Mouse (Mus musculus): ENCODE data around the gene Aurkaip1. TPM values are rescaled to one million over a fixed set of nuclear protein-coding genes. Genes with fewer than 3 reads are reported as not detected.
"Not testable (repeated sequence)": the region's sequence is repeated elsewhere in the genome, so short reads cannot be mapped to it uniquely, and the experiment has no call there.

The Aurkaip1 gene
- 132 and 141 TPM in 2 replicates for polyA plus RNA-seq (2014; fragmentation: Nextera tagmentation; extraction: Ambion mirVana)

DNA sequence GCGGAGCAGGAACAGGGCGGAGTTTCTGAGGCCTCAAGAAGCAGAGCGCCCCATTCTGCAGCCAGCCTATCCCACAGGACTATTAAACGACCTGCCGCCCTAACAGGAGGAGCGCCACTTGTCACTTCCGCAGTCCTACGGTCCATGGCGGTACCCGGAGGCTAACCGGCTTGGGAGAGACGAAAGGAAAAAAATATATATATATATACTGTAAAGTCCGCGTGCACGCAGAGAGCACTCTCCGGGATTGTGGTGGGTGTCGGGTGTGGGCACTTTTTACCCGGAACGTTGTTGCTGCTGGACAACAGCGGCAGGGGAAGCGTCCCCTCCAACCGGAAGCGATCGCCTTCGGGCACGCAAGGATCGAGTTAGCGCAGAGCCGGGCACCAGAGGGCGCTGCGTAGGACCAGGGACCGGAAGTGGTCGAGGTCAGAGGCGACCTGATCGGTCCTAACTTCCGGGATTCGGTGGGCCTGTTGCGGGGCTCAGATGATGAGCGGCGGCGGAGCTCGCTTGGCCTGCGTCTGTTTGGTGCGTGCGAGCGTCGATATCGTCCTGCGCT lies at the start of gene Aurkaip1:
Gene Aurkaip1 (plus strand): TSS at position 68 of the 562 bp plus-strand sequence.
- peak; percentile 94 for ATAC-seq (replicated peaks; ENCODE audit: low FRiP score)
- Histone ChIP-seq H3K4me1 (replicated peaks; ENCODE audit: control insufficient read depth, insufficient read depth, low read length) (peaks cover 12% of the 10 kb centered on the region), H3K27me3 (ENCODE audit: control insufficient read depth, insufficient read depth, low read length) (no peaks in the 10 kb centered on the region), H3K4me3 (ENCODE audit: low read depth, low read length) (peak within 1 kb of the TSS; percentile 87), H3K9me3 (ENCODE audit: control insufficient read depth, low read length) (no peaks in the 10 kb centered on the region), H3K36me3 (ENCODE audit: control insufficient read depth, insufficient read depth, low read length) (peaks cover 4% of the 10 kb centered on the region; the same call in 1 of the 2 replicates), H3K27ac (ENCODE audit: low read depth, low read length) (peak within 1 kb of the TSS; percentile 79), H3K4me2 (ENCODE audit: low read depth, low read length, severe bottlenecking) (peak within 1 kb of the TSS; percentile 97), H3K9ac (ENCODE audit: low read length) (peak within 1 kb of the TSS; percentile 88)
- under 1% methylated on average over 49 of the region's 49 CpGs for WGBS
- peak; percentile 98 for DNase-seq (ENCODE audit: low spot score)

DNA sequence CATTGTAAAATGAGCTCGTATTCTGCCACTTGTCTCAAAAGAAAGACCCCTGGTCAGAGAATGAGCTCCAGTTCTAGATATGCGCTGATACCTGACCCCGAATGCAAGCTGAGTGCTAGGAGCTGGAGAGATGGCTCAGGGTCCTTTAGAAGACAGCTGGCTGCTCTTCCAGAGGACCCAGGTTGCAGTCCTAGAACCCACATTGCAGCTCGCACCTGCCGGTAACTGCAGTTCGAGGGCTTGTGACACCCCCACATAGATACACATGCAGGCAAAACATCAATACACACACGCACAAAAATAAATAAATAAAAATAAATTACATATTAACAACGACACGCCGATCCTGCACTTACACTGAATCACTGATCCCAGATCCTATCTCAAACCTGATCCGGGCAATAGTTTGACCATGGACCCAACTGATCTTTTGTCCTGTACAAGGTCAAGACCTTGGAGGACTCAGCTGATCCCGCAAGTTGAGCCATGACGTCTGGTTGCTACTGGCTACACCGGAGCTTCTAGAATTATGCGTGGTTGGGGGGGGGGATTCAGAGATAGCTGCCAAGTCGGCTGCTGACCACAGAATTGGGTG lies 47.5 kb upstream of the Aurkaip1 start:
- Histone ChIP-seq H3K4me2 (ENCODE audit: low read depth, low read length, severe bottlenecking) (peak overlapping the region; percentile 78), H3K9me3 (ENCODE audit: control insufficient read depth, low read length) (no peaks in the 10 kb centered on the region), H3K36me3 (ENCODE audit: control insufficient read depth, insufficient read depth, low read length) (no peaks in the 10 kb centered on the region), H3K9ac (ENCODE audit: low read length) (peak overlapping the region; percentile 85), H3K27me3 (ENCODE audit: control insufficient read depth, insufficient read depth, low read length) (no peaks in the 10 kb centered on the region), H3K4me3 (ENCODE audit: low read depth, low read length) (peak overlapping the region; percentile 54), H3K27ac (ENCODE audit: low read depth, low read length) (no peak overlapping the region), H3K4me1 (replicated peaks; ENCODE audit: control insufficient read depth, insufficient read depth, low read length) (no peaks in the 10 kb centered on the region; the same call in 1 of the 2 replicates)
- DNase-seq (ENCODE audit: low spot score): no peak
- peak; percentile 30; the same call in 1 of the 2 replicates for ATAC-seq (replicated peaks; ENCODE audit: low FRiP score)
- 48% methylated on average over 16 of the region's 16 CpGs for WGBS

GRCm38 (mm10) chr4:155784081-155784701 lies 46.9 kb upstream of the Aurkaip1 start:
- ATAC-seq (replicated peaks; ENCODE audit: low FRiP score): peak; percentile 92
- no peaks in the 10 kb centered on the region; the same call in 1 of the 2 replicates for H3K4me1 ChIP-seq (replicated peaks; ENCODE audit: control insufficient read depth, insufficient read depth, low read length)
- DNase-seq (ENCODE audit: low spot score): peak; percentile 85
- H3K27me3 ChIP-seq (ENCODE audit: control insufficient read depth, insufficient read depth, low read length): no peaks in the 10 kb centered on the region
- no peaks in the 10 kb centered on the region for H3K36me3 ChIP-seq (ENCODE audit: control insufficient read depth, insufficient read depth, low read length)
- peak overlapping the region; percentile 19; the same call in 1 of the 2 replicates for H3K27ac ChIP-seq (ENCODE audit: low read depth, low read length)
- WGBS: under 1% methylated on average over 51 of the region's 52 CpGs
- no peaks in the 10 kb centered on the region for H3K9me3 ChIP-seq (ENCODE audit: control insufficient read depth, low read length)
- H3K4me2 ChIP-seq (ENCODE audit: low read depth, low read length, severe bottlenecking): peak overlapping the region; percentile 78
- peak overlapping the region; percentile 85 for H3K9ac ChIP-seq (ENCODE audit: low read length)
- peak overlapping the region; percentile 54 for H3K4me3 ChIP-seq (ENCODE audit: low read depth, low read length)

- Histone ChIP-seq H3K27me3 (ENCODE audit: control insufficient read depth, insufficient read depth, low read length) (no peaks in the 10 kb centered on the region), H3K36me3 (ENCODE audit: control insufficient read depth, insufficient read depth, low read length) (no peaks in the 10 kb centered on the region), H3K4me2 (ENCODE audit: low read depth, low read length, severe bottlenecking) (no peak overlapping the region), H3K4me1 (replicated peaks; ENCODE audit: control insufficient read depth, insufficient read depth, low read length) (no peaks in the 10 kb centered on the region; the same call in 1 of the 2 replicates), H3K9me3 (ENCODE audit: control insufficient read depth, low read length) (no peaks in the 10 kb centered on the region), H3K27ac (ENCODE audit: low read depth, low read length) (no peak overlapping the region), H3K9ac (ENCODE audit: low read length) (peak overlapping the region; percentile 8; the same call in 1 of the 2 replicates), H3K4me3 (ENCODE audit: low read depth, low read length) (no peak overlapping the region)
- WGBS: 82% methylated on average over 10 of the region's 10 CpGs
- DNase-seq (ENCODE audit: low spot score) (no peak), ATAC-seq (replicated peaks; ENCODE audit: low FRiP score) (no peak)
These were observed 45.8 kb upstream of the Aurkaip1 start for GRCm38 (mm10) chr4:155785246-155785645.

- Histone ChIP-seq H3K4me1 (replicated peaks; ENCODE audit: control insufficient read depth, insufficient read depth, low read length) (no peaks in the 10 kb centered on the region; the same call in 1 of the 2 replicates), H3K36me3 (ENCODE audit: control insufficient read depth, insufficient read depth, low read length) (no peaks in the 10 kb centered on the region), H3K9me3 (ENCODE audit: control insufficient read depth, low read length) (no peaks in the 10 kb centered on the region), H3K27me3 (ENCODE audit: control insufficient read depth, insufficient read depth, low read length) (no peaks in the 10 kb centered on the region), H3K4me3 (ENCODE audit: low read depth, low read length) (peak within 1 kb of the TSS; percentile 54), H3K4me2 (ENCODE audit: low read depth, low read length, severe bottlenecking) (peak within 1 kb of the TSS; percentile 78; the same call in 1 of the 2 replicates), H3K9ac (ENCODE audit: low read length) (peak within 1 kb of the TSS; percentile 85), H3K27ac (ENCODE audit: low read depth, low read length) (no peak within 1 kb of the TSS)
- WGBS: 74% methylated on average over 5 of the region's 5 CpGs
- DNase-seq (ENCODE audit: low spot score) (no peak), ATAC-seq (replicated peaks; ENCODE audit: low FRiP score) (no peak)
These were observed 45.3 kb upstream of the Aurkaip1 start, which contains the start of gene Tmem88b for GRCm38 (mm10) chr4:155785819-155786218. Gene Tmem88b (minus strand): TSS chr4:155785874.

- DNase-seq (ENCODE audit: low spot score): no peak
- WGBS: 74% methylated on average over 3 of the region's 3 CpGs
- no peaks in the 10 kb centered on the region; the same call in 1 of the 2 replicates for H3K4me1 ChIP-seq (replicated peaks; ENCODE audit: control insufficient read depth, insufficient read depth, low read length)
These were observed 42.8 kb upstream of the Aurkaip1 start for GRCm38 (mm10) chr4:155788300-155788699.

GRCm38 (mm10) chr4:155788833-155789232 lies 42.2 kb upstream of the Aurkaip1 start:
- not testable (repeated sequence) for ATAC-seq (replicated peaks; ENCODE audit: low FRiP score); H3K27me3 ChIP-seq (ENCODE audit: control insufficient read depth, insufficient read depth, low read length); H3K9ac ChIP-seq (ENCODE audit: low read length); H3K4me3 ChIP-seq (ENCODE audit: low read depth, low read length); H3K36me3 ChIP-seq (ENCODE audit: control insufficient read depth, insufficient read depth, low read length); H3K4me1 ChIP-seq (replicated peaks; ENCODE audit: control insufficient read depth, insufficient read depth, low read length); H3K4me2 ChIP-seq (ENCODE audit: low read depth, low read length, severe bottlenecking); H3K9me3 ChIP-seq (ENCODE audit: control insufficient read depth, low read length); DNase-seq (ENCODE audit: low spot score); H3K27ac ChIP-seq (ENCODE audit: low read depth, low read length)
- 84% methylated on average over 4 of the region's 4 CpGs for WGBS

More at GRCm38 (mm10) chr4:155788300-155788699, 42.8 kb upstream of the Aurkaip1 start:
- no peaks in the 10 kb centered on the region for H3K9me3 ChIP-seq (ENCODE audit: control insufficient read depth, low read length)
- no peak overlapping the region for H3K9ac ChIP-seq (ENCODE audit: low read length)
- H3K36me3 ChIP-seq (ENCODE audit: control insufficient read depth, insufficient read depth, low read length): no peaks in the 10 kb centered on the region
- no peak overlapping the region for H3K27ac ChIP-seq (ENCODE audit: low read depth, low read length)
- ATAC-seq (replicated peaks; ENCODE audit: low FRiP score): no peak
- no peak overlapping the region for H3K4me3 ChIP-seq (ENCODE audit: low read depth, low read length)
- H3K4me2 ChIP-seq (ENCODE audit: low read depth, low read length, severe bottlenecking): no peak overlapping the region
- H3K27me3 ChIP-seq (ENCODE audit: control insufficient read depth, insufficient read depth, low read length): no peaks in the 10 kb centered on the region

- Histone ChIP-seq H3K4me3 (ENCODE audit: low read depth, low read length) (no peak within 1 kb of the TSS), H3K27ac (ENCODE audit: low read depth, low read length) (no peak within 1 kb of the TSS), H3K4me1 (replicated peaks; ENCODE audit: control insufficient read depth, insufficient read depth, low read length) (no peaks in the 10 kb centered on the region), H3K27me3 (ENCODE audit: control insufficient read depth, insufficient read depth, low read length) (no peaks in the 10 kb centered on the region), H3K9ac (ENCODE audit: low read length) (no peak within 1 kb of the TSS), H3K36me3 (ENCODE audit: control insufficient read depth, insufficient read depth, low read length) (no peaks in the 10 kb centered on the region), H3K9me3 (ENCODE audit: control insufficient read depth, low read length) (no peaks in the 10 kb centered on the region), H3K4me2 (ENCODE audit: low read depth, low read length, severe bottlenecking) (no peak within 1 kb of the TSS)
- no peak for ATAC-seq (replicated peaks; ENCODE audit: low FRiP score)
- 79% methylated on average over 3 of the region's 3 CpGs for WGBS
- no peak for DNase-seq (ENCODE audit: low spot score)
These were observed 41.0 kb upstream of the Aurkaip1 start, which contains the start of gene Ankrd65 for GRCm38 (mm10) chr4:155790021-155790489. Gene Ankrd65 (plus strand): TSS chr4:155790439.
